25 mouse cellular contexts compared by ENCODE assay signal in the genomic region with DNA sequence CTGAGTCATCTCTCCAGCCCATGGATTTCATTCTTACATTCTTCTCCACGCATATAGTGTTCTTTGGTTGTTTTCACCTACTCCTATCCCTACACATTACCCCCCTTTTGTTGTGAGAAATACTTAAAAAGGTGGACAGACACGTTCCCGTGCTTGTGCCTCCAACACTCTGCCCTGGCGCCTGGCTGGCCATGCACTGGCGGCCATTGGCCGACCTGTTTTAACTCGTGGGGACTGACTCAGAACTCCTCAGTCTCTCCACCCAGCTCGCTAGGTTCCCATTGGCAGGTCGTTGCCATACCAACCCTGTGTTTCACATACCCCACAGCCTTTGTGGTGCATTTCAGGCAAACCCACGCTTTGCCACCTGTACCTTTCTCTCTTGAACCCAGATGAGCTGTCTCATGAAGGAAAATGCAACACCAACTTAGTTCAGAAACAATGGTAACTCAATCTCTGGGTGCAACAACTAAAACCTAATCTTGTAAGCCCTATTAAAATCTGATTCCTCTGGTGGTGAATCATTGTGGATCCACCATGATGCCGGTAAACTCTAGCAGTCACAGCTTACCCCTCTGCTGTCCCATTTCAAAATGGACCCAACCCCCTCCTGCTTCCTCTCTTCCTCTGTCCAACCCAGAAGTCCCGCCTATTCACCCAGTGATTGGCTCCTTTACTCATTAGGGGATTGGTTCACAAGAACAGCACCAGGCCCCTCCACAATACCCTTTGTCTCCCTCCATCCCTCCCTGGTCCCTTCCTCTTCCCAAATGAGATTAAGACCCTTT. TPM values are rescaled to one million over a fixed set of nuclear protein-coding genes. Genes with fewer than 3 reads are reported as not detected.
A peak's percentile ranks its signal among the peaks of the same experiment; 100 is the strongest.
DNase-seq lines count a peak whose midpoint lies in the region; ATAC-seq and TF ChIP-seq lines count a peak whose summit lies in the region.
"Had no signal": no experiment of that assay in that cellular context is flagged by ENCODE, and none has a peak within 500 bp of the region (broad histone marks: within the 10 kb centered on the region; RNA-seq: fewer than 3 reads in every experiment).

No protein-coding gene starts in this region.

- H3K27me3 ChIP-seq in CH12.LX (replicated peaks), result no peaks in the 10 kb centered on the region
- H3K27me3 ChIP-seq in kidney, embryonic 14.5 days (ENCODE audit: control insufficient read depth, insufficient read depth, low read length), result no peaks in the 10 kb centered on the region
- H3K27me3 ChIP-seq: embryonic facial prominence, embryonic 12.5 days; forebrain, embryonic 12.5 days; heart, embryonic 15.5 days; hindbrain, embryonic 13.5 days; Patski had no signal

- no peak for TF ChIP-seq CTCF in CH12.LX (conservative IDR thresholded peaks at IDR 0.05 in 1 of 2, IDR thresholded peaks at IDR 0.05 in 1 of 2; ENCODE audit: low read depth in 2 of 2, low read length in 2 of 2)

- DNase-seq in layer of hippocampus, adult 9-11 months, result peak; percentile 23
- DNase-seq in layer of hippocampus, postnatal 25 days (ENCODE audit: extremely low spot score in 1 of 2, low spot score in 1 of 2), result no peak
- DNase-seq in right cerebral cortex, adult 18-20 months, result peak; percentile 42
- no peak for DNase-seq in right cerebral cortex, postnatal 25 days
- DNase-seq in CH12.LX (ENCODE audit: extremely low read depth), result no peak
- DNase-seq in telencephalon, adult 2 months (ENCODE audit: low read depth, low spot score), result peak; percentile 18
- DNase-seq: adrenal gland, adult 2 months; adrenal gland, postnatal 36 days; B cell, adult 2 months; cerebellum, adult 11 months; cerebellum, adult 8-10 months; cerebellum, postnatal 14 days; embryo, embryonic 11 days; gastrocnemius, postnatal 10 days; heart, adult 2 months; heart, postnatal 14 days had no signal

- H3K27ac ChIP-seq in CH12.LX (ENCODE audit: insufficient read depth, low read depth), result no peak overlapping the region
- H3K27ac ChIP-seq in kidney, embryonic 14.5 days (ENCODE audit: low read depth, low read length), result no peak overlapping the region
- H3K27ac ChIP-seq: embryonic facial prominence, embryonic 12.5 days; forebrain, embryonic 12.5 days; heart, adult 2 months; heart, embryonic 15.5 days; hindbrain, embryonic 13.5 days had no signal

- no peak for TF ChIP-seq RAD21 in CH12.LX (IDR thresholded peaks at IDR 0.05; ENCODE audit: low read depth, low read length)

- H3K9me3 ChIP-seq in CH12.LX (replicated peaks; ENCODE audit: low read length), result no peaks in the 10 kb centered on the region
- H3K9me3 ChIP-seq in kidney, embryonic 14.5 days (ENCODE audit: control insufficient read depth, low read length), result no peaks in the 10 kb centered on the region
- H3K9me3 ChIP-seq: embryonic facial prominence, embryonic 12.5 days; forebrain, embryonic 12.5 days; heart, embryonic 15.5 days; hindbrain, embryonic 13.5 days had no signal

- no peak overlapping the region for H3K4me2 ChIP-seq in CH12.LX (ENCODE audit: insufficient read depth, low read depth, poor library complexity, severe bottlenecking)
- H3K4me2 ChIP-seq in kidney, embryonic 14.5 days (replicated peaks; ENCODE audit: low read depth, low read length), result no peak overlapping the region
- H3K4me2 ChIP-seq: embryonic facial prominence, embryonic 12.5 days; forebrain, embryonic 12.5 days; heart, embryonic 11.5 days; heart, embryonic 15.5 days; hindbrain, embryonic 13.5 days had no signal

- H3K4me3 ChIP-seq in CH12.LX (replicated peaks in 1 of 3; ENCODE audit: low read depth in 2 of 3, low read length in 2 of 3, poor library complexity in 1 of 3), result no peak overlapping the region
- H3K4me3 ChIP-seq in kidney, embryonic 14.5 days (ENCODE audit: low read length), result no peak overlapping the region
- H3K4me3 ChIP-seq: embryonic facial prominence, embryonic 12.5 days; forebrain, embryonic 12.5 days; heart, adult 2 months; heart, embryonic 15.5 days; hindbrain, embryonic 13.5 days had no signal

- ATAC-seq in kidney, embryonic 14.5 days (ENCODE audit: low FRiP score, low TSS enrichment), result no peak
- ATAC-seq: CD4-positive, CD25-positive, alpha-beta regulatory T cell, adult 4 months; forebrain, embryonic 16.5 days; Patski had no signal

- H3K36me3 ChIP-seq in CH12.LX (replicated peaks in 1 of 2; ENCODE audit: control insufficient read depth in 1 of 2, insufficient read depth in 1 of 2, low read length in 1 of 2), result peaks cover 0 to 42% of the 10 kb centered on the region in 2 experiments
- H3K36me3 ChIP-seq in kidney, embryonic 14.5 days (ENCODE audit: control insufficient read depth, insufficient read depth, low read length), result no peaks in the 10 kb centered on the region; the same call in 1 of the 2 replicates
- H3K36me3 ChIP-seq: heart, embryonic 15.5 days had no signal

- H3K9ac ChIP-seq in CH12.LX (ENCODE audit: insufficient read depth, low read depth), result no peak overlapping the region
- H3K9ac ChIP-seq in kidney, embryonic 14.5 days (ENCODE audit: low read depth, low read length), result no peak overlapping the region
- H3K9ac ChIP-seq: embryonic facial prominence, embryonic 12.5 days; forebrain, embryonic 12.5 days; heart, embryonic 15.5 days; hindbrain, embryonic 13.5 days had no signal

- TF ChIP-seq EP300 in CH12.LX (IDR thresholded peaks at IDR 0.05; ENCODE audit: low read length), result no peak

- WGBS in kidney, embryonic 14.5 days, result 88% methylated on average over 12 of the region's 12 CpGs

- in situ Hi-C loops in CH12.LX (cut with MboI; ENCODE audit: low pct_ligation_motif_present, low pct_unique_long_range_greater_than_20kb, low sequenced_read_pairs), result no loop called here

- peaks cover 3 to 51% of the 10 kb centered on the region in 2 experiments for H3K4me1 ChIP-seq in CH12.LX (ENCODE audit: control insufficient read depth in 1 of 2, insufficient read depth in 2 of 2)
- no peaks in the 10 kb centered on the region for H3K4me1 ChIP-seq in kidney, embryonic 14.5 days (ENCODE audit: control insufficient read depth, insufficient read depth, low read length)
- H3K4me1 ChIP-seq: embryonic facial prominence, embryonic 12.5 days; heart, embryonic 15.5 days had no signal

- dilution Hi-C loops in CH12.LX (cut with MboI; ENCODE audit: extremely low pct_ligation_motif_present, extremely low pct_unique_long_range_greater_than_20kb, low sequenced_read_pairs), result no loop called here

- peak; percentile 31; the same call in 1 of the 2 replicates for TF ChIP-seq POLR2A in CH12.LX (IDR thresholded peaks at IDR 0.05; ENCODE audit: low read depth, low read length)

- H3K79me2 ChIP-seq in CH12.LX (replicated peaks; ENCODE audit: control insufficient read depth, extremely low read depth, insufficient read depth, poor library complexity, severe bottlenecking), result peaks cover 5% of the 10 kb centered on the region; the same call in 1 of the 2 replicates

TF ChIP-seq in CH12.LX, 34 proteins besides CTCF, POLR2A, EP300 and RAD21:
- TF ChIP-seq IRF4 (IDR thresholded peaks at IDR 0.05; ENCODE audit: low read depth, low read length) (no peak), MAFK (IDR thresholded peaks at IDR 0.05; ENCODE audit: insufficient replicate concordance, low read length) (no peak), MEF2A (IDR thresholded peaks at IDR 0.05; ENCODE audit: borderline replicate concordance, low read depth, low read length) (no peak), CHD1 (IDR thresholded peaks at IDR 0.05; ENCODE audit: low read depth, low read length) (no peak), TCF12 (IDR thresholded peaks at IDR 0.05; ENCODE audit: low read depth, low read length) (peak; percentile 51; the same call in 1 of the 2 replicates), NRF1 (IDR thresholded peaks at IDR 0.05; ENCODE audit: low read depth, low read length) (no peak), PAX5 (IDR thresholded peaks at IDR 0.05; ENCODE audit: low read length) (no peak), ZNF384 (IDR thresholded peaks at IDR 0.05; ENCODE audit: low read depth, low read length) (no peak), TBP (conservative IDR thresholded peaks at IDR 0.05; ENCODE audit: low read depth, low read length) (0 out of 2 replicates have a peak, but pooled peaks have one; percentile 56), ZC3H11A (IDR thresholded peaks at IDR 0.05; ENCODE audit: low read depth, low read length) (no peak), ZMIZ1 (IDR thresholded peaks at IDR 0.05; ENCODE audit: low read depth, low read length) (no peak), JUND (conservative IDR thresholded peaks at IDR 0.05; ENCODE audit: low read depth, low read length) (no peak), MXI1 (IDR thresholded peaks at IDR 0.05; ENCODE audit: low read depth, low read length) (no peak)

RNA-seq across cellular contexts. Expression of a gene that starts 11.9 kb away (rescaled TPM):
- total RNA-seq in layer of hippocampus, postnatal 25 days (2021), result 10 to 100 TPM; 92.7 to 94.8 TPM
- total RNA-seq in CH12.LX (2012; rRNA removed), result 20.0 and 20.4 TPM in 2 replicates
- 71.4 and 72.1 TPM in 2 replicates for total RNA-seq in CH12.LX (2014; rRNA removed)
- 23.2 and 26.5 TPM in 2 replicates for polyA plus RNA-seq in CH12.LX (2012; ENCODE audit: insufficient read length, low read depth)
- polyA plus RNA-seq in kidney, embryonic 14.5 days (2014; fragmentation: Nextera tagmentation; extraction: Ambion mirVana), result 30.3 and 46.4 TPM in 2 replicates

RNA-seq across cellular contexts. Expression of a gene that starts 52.5 kb away (rescaled TPM):
- total RNA-seq in layer of hippocampus, postnatal 25 days (2021), result 10 to 100 TPM in 1 of 2 experiments, 1 to 10 TPM in 1; 9.9 to 12.0 TPM
- 12.0 and 15.7 TPM in 2 replicates for total RNA-seq in CH12.LX (2012; rRNA removed)
- 33.4 and 33.9 TPM in 2 replicates for total RNA-seq in CH12.LX (2014; rRNA removed)
- 24.8 and 28.9 TPM in 2 replicates for polyA plus RNA-seq in CH12.LX (2012; ENCODE audit: insufficient read length, low read depth)
- 16.7 and 20.0 TPM in 2 replicates for polyA plus RNA-seq in kidney, embryonic 14.5 days (2014; fragmentation: Nextera tagmentation; extraction: Ambion mirVana)

Comparison
In these comparisons a context has a peak if more than half of its experiments do, and no peak if none do; other contexts are left out.
1. DNase-seq: peak in layer of hippocampus, adult 9-11 months (single experiment), right cerebral cortex, adult 18-20 months (single experiment) and telencephalon, adult 2 months (single experiment); none in layer of hippocampus, postnatal 25 days (0 of 2), right cerebral cortex, postnatal 25 days (single experiment) and CH12.LX (single experiment).